Mouse (Mus musculus): ENCODE data around the gene Rtf1. TPM values are rescaled to one million over a fixed set of nuclear protein-coding genes. Genes with fewer than 3 reads are reported as not detected.
"Not testable (repeated sequence)": the region's sequence is repeated elsewhere in the genome, so short reads cannot be mapped to it uniquely, and the experiment has no call there.

The Rtf1 gene
- polyA plus RNA-seq, 1 experiment from 2014 or later = 39.0 TPM

- WGBS = 38% methylated on average over 1 of the region's 1 CpGs
- DNase-seq (ENCODE audit: low spot score) (peak; percentile 8), ATAC-seq (replicated peaks; ENCODE audit: low FRiP score, low read depth) (no peak)
- Histone ChIP-seq H3K4me3 (replicated peaks; ENCODE audit: low read depth, low read length) (no peak overlapping the region), H3K4me2 (ENCODE audit: low read length) (no peak overlapping the region), H3K4me1 (replicated peaks; ENCODE audit: insufficient read depth, low read length) (no peaks in the 10 kb centered on the region), H3K9me3 (replicated peaks; ENCODE audit: low read length) (no peaks in the 10 kb centered on the region), H3K9ac (ENCODE audit: low read depth, low read length) (no peak overlapping the region), H3K27me3 (ENCODE audit: insufficient read depth, low read length) (no peaks in the 10 kb centered on the region), H3K36me3 (ENCODE audit: insufficient read depth, low read length) (0 out of 2 replicates have a peak, but pooled peaks cover 4% of the 10 kb centered on the region), H3K27ac (no peak overlapping the region)
- TF ChIP-seq CTCF (IDR thresholded peaks at IDR 0.05; ENCODE audit: low read depth) = no peak
Observed at GRCm38 (mm10) chr2:119696111-119696510, 21.2 kb downstream of the Rtf1 start.

GRCm38 (mm10) chr2:119698472-119698871, 23.6 kb downstream of the Rtf1 start:
- ATAC-seq (replicated peaks; ENCODE audit: low FRiP score, low read depth) (no peak), DNase-seq (ENCODE audit: low spot score) (no peak)
- WGBS = 86% methylated on average over 2 of the region's 2 CpGs

GRCm38 (mm10) chr2:119699962-119700361, 25.1 kb downstream of the Rtf1 start:
- DNase-seq (ENCODE audit: low spot score) (no peak), ATAC-seq (replicated peaks; ENCODE audit: low FRiP score, low read depth) (no peak)
- Histone ChIP-seq H3K27me3 (ENCODE audit: insufficient read depth, low read length) (no peaks in the 10 kb centered on the region), H3K4me2 (ENCODE audit: low read length) (no peak overlapping the region), H3K4me3 (replicated peaks; ENCODE audit: low read depth, low read length) (no peak overlapping the region), H3K36me3 (ENCODE audit: insufficient read depth, low read length) (peaks cover 7% of the 10 kb centered on the region; the same call in 1 of the 2 replicates), H3K27ac (no peak overlapping the region), H3K4me1 (replicated peaks; ENCODE audit: insufficient read depth, low read length) (no peaks in the 10 kb centered on the region), H3K9ac (ENCODE audit: low read depth, low read length) (no peak overlapping the region), H3K9me3 (replicated peaks; ENCODE audit: low read length) (no peaks in the 10 kb centered on the region)
- WGBS = 94% methylated on average over 3 of the region's 3 CpGs
- no peak for TF ChIP-seq CTCF (IDR thresholded peaks at IDR 0.05; ENCODE audit: low read depth)

More at GRCm38 (mm10) chr2:119698472-119698871, 23.6 kb downstream of the Rtf1 start:
- H3K4me1 ChIP-seq (replicated peaks; ENCODE audit: insufficient read depth, low read length) = no peaks in the 10 kb centered on the region
- H3K4me2 ChIP-seq (ENCODE audit: low read length) = no peak overlapping the region
- H3K36me3 ChIP-seq (ENCODE audit: insufficient read depth, low read length) = 0 out of 2 replicates have a peak, but pooled peaks cover under 1% of the 10 kb centered on the region
- H3K27me3 ChIP-seq (ENCODE audit: insufficient read depth, low read length) = no peaks in the 10 kb centered on the region
- no peaks in the 10 kb centered on the region for H3K9me3 ChIP-seq (replicated peaks; ENCODE audit: low read length)
- H3K9ac ChIP-seq (ENCODE audit: low read depth, low read length) = no peak overlapping the region
- no peak for TF ChIP-seq CTCF (IDR thresholded peaks at IDR 0.05; ENCODE audit: low read depth)
- no peak overlapping the region for H3K27ac ChIP-seq
- no peak overlapping the region for H3K4me3 ChIP-seq (replicated peaks; ENCODE audit: low read depth, low read length)

GRCm38 (mm10) chr2:119703171-119703570, 28.3 kb downstream of the Rtf1 start:
- H3K36me3 ChIP-seq (ENCODE audit: insufficient read depth, low read length) = peaks cover 15% of the 10 kb centered on the region; the same call in 1 of the 2 replicates
- no peak overlapping the region for H3K9ac ChIP-seq (ENCODE audit: low read depth, low read length)
- TF ChIP-seq CTCF (IDR thresholded peaks at IDR 0.05; ENCODE audit: low read depth) = no peak
- H3K9me3 ChIP-seq (replicated peaks; ENCODE audit: low read length) = no peaks in the 10 kb centered on the region
- H3K27ac ChIP-seq = no peak overlapping the region
- ATAC-seq (replicated peaks; ENCODE audit: low FRiP score, low read depth) (no peak), DNase-seq (ENCODE audit: low spot score) (no peak)
- no peak overlapping the region for H3K4me2 ChIP-seq (ENCODE audit: low read length)
- H3K4me1 ChIP-seq (replicated peaks; ENCODE audit: insufficient read depth, low read length) = no peaks in the 10 kb centered on the region
- WGBS = 95% methylated on average over 2 of the region's 2 CpGs
- no peak overlapping the region for H3K4me3 ChIP-seq (replicated peaks; ENCODE audit: low read depth, low read length)
- no peaks in the 10 kb centered on the region for H3K27me3 ChIP-seq (ENCODE audit: insufficient read depth, low read length)

- H3K4me2 ChIP-seq (ENCODE audit: low read length) = no peak overlapping the region
- no peak for ATAC-seq (replicated peaks; ENCODE audit: low FRiP score, low read depth)
- no peak overlapping the region for H3K9ac ChIP-seq (ENCODE audit: low read depth, low read length)
- H3K9me3 ChIP-seq (replicated peaks; ENCODE audit: low read length) = no peaks in the 10 kb centered on the region
- no peak overlapping the region for H3K27ac ChIP-seq
- H3K4me3 ChIP-seq (replicated peaks; ENCODE audit: low read depth, low read length) = no peak overlapping the region
- WGBS = 83% methylated on average over 3 of the region's 3 CpGs
- no peaks in the 10 kb centered on the region for H3K27me3 ChIP-seq (ENCODE audit: insufficient read depth, low read length)
- DNase-seq (ENCODE audit: low spot score) = no peak
- peaks cover 27% of the 10 kb centered on the region; the same call in 1 of the 2 replicates for H3K36me3 ChIP-seq (ENCODE audit: insufficient read depth, low read length)
- TF ChIP-seq CTCF (IDR thresholded peaks at IDR 0.05; ENCODE audit: low read depth) = no peak
- H3K4me1 ChIP-seq (replicated peaks; ENCODE audit: insufficient read depth, low read length) = no peaks in the 10 kb centered on the region
Observed at GRCm38 (mm10) chr2:119707676-119708075, 32.8 kb downstream of the Rtf1 start.

- no peak overlapping the region for H3K4me2 ChIP-seq (ENCODE audit: low read length)
- peaks cover 30% of the 10 kb centered on the region for H3K36me3 ChIP-seq (ENCODE audit: insufficient read depth, low read length)
- no peak for ATAC-seq (replicated peaks; ENCODE audit: low FRiP score, low read depth)
- H3K9me3 ChIP-seq (replicated peaks; ENCODE audit: low read length) = no peaks in the 10 kb centered on the region
- DNase-seq (ENCODE audit: low spot score) = no peak
- no peaks in the 10 kb centered on the region for H3K27me3 ChIP-seq (ENCODE audit: insufficient read depth, low read length)
- H3K4me1 ChIP-seq (replicated peaks; ENCODE audit: insufficient read depth, low read length) = no peaks in the 10 kb centered on the region
- WGBS = 95% methylated on average over 3 of the region's 3 CpGs
- TF ChIP-seq CTCF (IDR thresholded peaks at IDR 0.05; ENCODE audit: low read depth) = no peak
- H3K9ac ChIP-seq (ENCODE audit: low read depth, low read length) = no peak overlapping the region
- H3K4me3 ChIP-seq (replicated peaks; ENCODE audit: low read depth, low read length) = no peak overlapping the region
- no peak overlapping the region for H3K27ac ChIP-seq
Observed at GRCm38 (mm10) chr2:119710011-119710410, 35.1 kb downstream of the Rtf1 start.

GRCm38 (mm10) chr2:119715868-119716267, 41.0 kb downstream of the Rtf1 start:
- not testable (repeated sequence) for H3K27ac ChIP-seq; H3K4me2 ChIP-seq (ENCODE audit: low read length); H3K4me1 ChIP-seq (replicated peaks; ENCODE audit: insufficient read depth, low read length); ATAC-seq (replicated peaks; ENCODE audit: low FRiP score, low read depth); DNase-seq (ENCODE audit: low spot score); H3K9me3 ChIP-seq (replicated peaks; ENCODE audit: low read length); H3K27me3 ChIP-seq (ENCODE audit: insufficient read depth, low read length); H3K4me3 ChIP-seq (replicated peaks; ENCODE audit: low read depth, low read length); H3K9ac ChIP-seq (ENCODE audit: low read depth, low read length)
- WGBS = 90% methylated on average over 2 of the region's 2 CpGs
- H3K36me3 ChIP-seq (ENCODE audit: insufficient read depth, low read length) = peaks cover 39% of the 10 kb centered on the region

Data from kidney, postnatal 0 days (tissue).